Mouse (Mus musculus) hindbrain, postnatal 0 days (tissue): ENCODE measurements around the gene Ntrk3. TPM values are rescaled to one million over a fixed set of nuclear protein-coding genes. Genes with fewer than 3 reads are reported as not detected.

ENCODE experiments used
- ATAC-seq: fragments of 200-750 bp; cut with Nextera tagmentation; 2 replicates; pipeline ENCODE4 v1.8.0; 2017; ENCODE audit warnings: mild to moderate bottlenecking, moderate TSS enrichment, moderate library complexity
- DNase-seq: peaks from one replicate; pipeline ENCODE4 v3.0.0-alpha.2; 2015; ENCODE audit warnings: low spot score
- H3K27ac ChIP-seq: fragments of 300-500 bp; sonication (generic); 2 replicates; pipeline ENCODE4 v1.5.1; 2014; ENCODE audit warnings: mild to moderate bottlenecking
- H3K27me3 ChIP-seq: fragments of 300-500 bp; sonication (generic); 2 replicates; pipeline ENCODE4 v1.6.1; 2014; ENCODE audit warnings: low read length, mixed read lengths; ENCODE audit not compliant: insufficient read depth
- H3K36me3 ChIP-seq: fragments of 300-500 bp; sonication (generic); 2 replicates; pipeline ENCODE4 v1.6.1; 2014; ENCODE audit warnings: low read length, mixed read lengths; ENCODE audit not compliant: insufficient read depth
- H3K4me1 ChIP-seq: fragments of 300-500 bp; sonication (generic); 2 replicates; pipeline ENCODE4 v1.6.1; 2014; ENCODE audit warnings: antibody characterized with exemption, low read length, mixed read lengths; ENCODE audit not compliant: insufficient read depth
- H3K4me2 ChIP-seq: fragments of 300-500 bp; sonication (generic); 2 replicates; pipeline ENCODE4 v1.6.1; 2014; ENCODE audit warnings: low read depth, mild to moderate bottlenecking, low read length, moderate library complexity, mixed read lengths
- H3K4me3 ChIP-seq: fragments of 300-500 bp; sonication (generic); 2 replicates; pipeline ENCODE4 v1.5.1; 2014; ENCODE audit warnings: low read length
- H3K9ac ChIP-seq: fragments of 300-500 bp; sonication (generic); replicated peaks from 2 replicates; pipeline ENCODE4 v1.6.1; 2014; ENCODE audit warnings: mild to moderate bottlenecking, low read length, moderate library complexity, mixed read lengths
- H3K9me3 ChIP-seq: fragments of 300-500 bp; sonication (generic); 2 replicates; pipeline ENCODE4 v1.6.1; 2016; ENCODE audit warnings: low read length, mixed read lengths
- CTCF ChIP-seq: IDR thresholded peaks from 2 replicates; pipeline ENCODE4 v1.5.1; 2016; ENCODE audit warnings: antibody characterized with exemption, control low read depth, low read depth
- WGBS: fragments of 180-500 bp; shearing (Covaris S2); extraction: QIAGEN DNeasy Blood & Tissue Kit; methylation state at CpG from one replicate; pipeline ENCODE4 v1.1.7; 2014; 5-methylcytosine and 5-hydroxymethylcytosine counted together
- polyA plus RNA-seq: library from polyadenylated mRNA; unstranded; fragments of >200 nt; fragmentation: Nextera tagmentation; extraction: Ambion mirVana; gene quantifications from 2 replicates; pipeline ENCODE4 v1.2.1, GENCODE M21; 2015
- total RNA-seq: library from RNA; depleted of rRNA; stranded (reverse); fragments of >200 nt; gene quantifications from 2 replicates; pipeline ENCODE4 v1.2.3, GENCODE M21; 2014

Gene Ntrk3
- total and polyA plus RNA-seq, 2 experiments from 2014 or later, result 23.5 to 90.8 TPM

DNA sequence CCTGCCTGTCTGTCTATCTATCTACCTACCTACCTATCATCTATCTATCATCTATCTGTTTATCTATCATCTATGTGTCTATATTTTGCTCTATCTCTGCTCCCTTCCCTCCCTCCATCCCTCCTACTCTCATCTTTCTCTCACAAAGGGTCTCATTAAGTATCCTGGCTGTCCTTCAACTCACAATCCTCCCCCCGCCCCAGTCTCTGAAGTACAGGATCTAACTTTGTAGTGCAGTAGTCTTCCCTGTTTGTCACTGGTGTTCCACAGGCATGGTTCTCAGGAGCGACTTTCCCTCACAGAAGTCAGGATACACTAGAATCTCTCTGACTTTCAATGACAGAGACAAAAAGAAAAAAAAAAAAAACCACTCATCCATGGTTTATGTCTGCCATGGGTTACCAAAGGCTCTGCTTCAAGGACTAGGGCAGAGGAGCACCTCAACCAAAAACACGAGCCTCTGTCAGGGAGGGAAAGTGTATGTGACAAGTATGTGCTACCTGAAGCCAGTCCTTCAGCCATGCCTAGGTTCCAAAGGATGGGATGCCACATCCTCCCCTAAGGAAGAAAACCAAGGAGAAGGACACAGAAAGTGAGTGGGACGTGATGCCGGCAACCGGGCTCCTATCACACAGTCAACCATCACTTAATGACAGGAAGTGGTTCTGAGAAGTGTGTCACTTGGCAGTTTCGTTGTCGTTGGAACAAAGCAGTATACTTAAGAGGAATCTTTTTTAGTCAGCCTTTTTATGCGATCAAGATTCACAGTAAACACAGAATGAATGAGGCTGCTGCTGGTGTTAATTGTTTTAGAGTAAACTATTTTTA is 16.6 kb downstream of the Ntrk3 start:
- no peak for TF ChIP-seq CTCF
- no peak for DNase-seq
- H3K4me3 ChIP-seq, result no peak overlapping the region
- no peaks in the 10 kb centered on the region for H3K9me3 ChIP-seq
- no peak overlapping the region for H3K4me2 ChIP-seq
- H3K4me1 ChIP-seq, result no peaks in the 10 kb centered on the region
- H3K9ac ChIP-seq, result no peak overlapping the region
- no peaks in the 10 kb centered on the region for H3K27me3 ChIP-seq
- WGBS, result 91% methylated on average over 9 of the region's 9 CpGs
- no peak for ATAC-seq
- no peaks in the 10 kb centered on the region for H3K36me3 ChIP-seq
- no peak overlapping the region for H3K27ac ChIP-seq

DNA sequence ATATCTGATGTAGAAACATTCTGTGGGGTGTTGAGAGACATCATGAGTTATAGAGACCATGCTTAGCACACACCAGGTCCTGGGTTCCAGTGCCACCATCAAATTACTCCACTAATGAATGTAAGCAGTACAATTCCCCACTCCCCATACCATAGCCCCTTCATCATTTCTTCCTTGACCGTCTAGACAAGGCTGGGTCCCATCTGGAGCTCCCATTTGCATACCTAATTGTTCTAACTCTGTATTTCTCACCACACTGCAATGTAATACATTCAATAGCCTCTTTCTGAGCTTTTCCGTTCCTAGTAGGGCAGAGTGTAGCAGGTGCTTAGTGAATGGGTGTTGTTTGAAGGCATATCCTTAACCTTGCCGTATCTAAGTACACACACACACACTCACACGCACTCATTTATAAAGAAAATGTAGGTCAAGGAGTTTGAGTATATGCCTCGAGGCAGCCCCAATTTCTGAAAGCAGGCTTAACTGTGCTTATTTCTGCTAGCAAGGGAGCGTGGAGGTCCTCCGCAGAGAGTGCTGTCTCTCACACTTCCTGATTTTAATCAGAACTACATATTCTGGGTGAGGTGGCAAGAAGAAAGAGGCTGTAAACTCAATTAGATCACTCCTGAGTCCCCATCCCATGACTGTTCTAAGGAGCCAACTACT is 17.9 kb downstream of the Ntrk3 start:
- no peak for TF ChIP-seq CTCF
- DNase-seq, result peak; percentile 9
- Histone ChIP-seq H3K27me3 (no peaks in the 10 kb centered on the region), H3K4me3 (no peak overlapping the region), H3K27ac (no peak overlapping the region), H3K4me2 (no peak overlapping the region), H3K9ac (no peak overlapping the region), H3K9me3 (no peaks in the 10 kb centered on the region), H3K36me3 (no peaks in the 10 kb centered on the region), H3K4me1 (no peaks in the 10 kb centered on the region)
- WGBS, result 66% methylated on average over 7 of the region's 7 CpGs
- no peak for ATAC-seq

DNA sequence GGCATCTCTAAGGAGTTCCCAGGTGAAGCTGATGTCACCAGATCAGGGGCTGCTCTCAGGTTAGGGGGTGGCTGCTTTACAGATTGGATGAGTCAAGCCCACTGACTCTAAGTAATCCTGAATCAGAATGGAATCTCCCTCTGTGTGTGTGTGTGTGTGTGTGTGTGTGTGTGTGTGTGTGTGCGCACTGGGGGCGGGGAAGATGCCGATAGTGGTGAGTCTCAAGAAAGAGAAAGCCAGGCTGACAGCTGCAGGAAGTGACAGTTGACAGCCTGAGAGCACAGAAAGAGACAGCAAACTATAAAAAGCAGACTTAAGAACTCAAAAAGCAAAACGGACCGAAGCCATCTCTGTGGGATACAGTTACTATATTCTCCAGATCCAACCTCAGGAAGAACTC is 18.7 kb downstream of the Ntrk3 start:
- 85% methylated on average over 5 of the region's 5 CpGs for WGBS
- Histone ChIP-seq H3K4me1 (no peaks in the 10 kb centered on the region), H3K36me3 (no peaks in the 10 kb centered on the region), H3K27ac (no peak overlapping the region), H3K4me3 (no peak overlapping the region), H3K9ac (no peak overlapping the region), H3K9me3 (no peaks in the 10 kb centered on the region), H3K4me2 (no peak overlapping the region), H3K27me3 (no peaks in the 10 kb centered on the region)
- no peak for ATAC-seq
- no peak for DNase-seq
- no peak for TF ChIP-seq CTCF

DNA sequence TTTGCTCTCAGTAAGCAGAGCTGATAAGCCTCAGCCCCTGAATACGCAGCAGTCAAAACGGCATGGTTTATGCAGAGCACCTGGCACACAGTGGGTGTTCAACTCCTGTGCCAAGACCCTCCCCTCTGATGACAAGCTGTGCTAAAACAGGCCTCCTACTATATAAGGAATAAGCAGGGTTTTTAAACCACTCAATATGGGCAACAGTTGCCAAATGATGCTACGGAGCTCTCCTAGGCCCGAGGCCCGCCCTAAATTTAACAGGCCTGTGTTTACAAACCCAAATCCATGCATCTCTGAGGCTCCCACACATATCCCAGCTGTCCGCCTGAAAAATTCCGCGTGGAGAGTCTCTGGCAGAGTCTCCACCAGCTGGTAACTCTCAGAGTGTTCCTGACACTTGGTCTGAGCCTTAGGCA is 19.6 kb downstream of the Ntrk3 start:
- Histone ChIP-seq H3K9ac (no peak overlapping the region), H3K4me2 (no peak overlapping the region), H3K27me3 (no peaks in the 10 kb centered on the region), H3K27ac (no peak overlapping the region; the same call in 1 of the 2 replicates), H3K36me3 (no peaks in the 10 kb centered on the region), H3K9me3 (no peaks in the 10 kb centered on the region), H3K4me1 (no peaks in the 10 kb centered on the region), H3K4me3 (no peak overlapping the region)
- 60% methylated on average over 8 of the region's 8 CpGs for WGBS
- DNase-seq (peak; percentile 36), ATAC-seq (peak; percentile 69)
- no peak for TF ChIP-seq CTCF

DNA sequence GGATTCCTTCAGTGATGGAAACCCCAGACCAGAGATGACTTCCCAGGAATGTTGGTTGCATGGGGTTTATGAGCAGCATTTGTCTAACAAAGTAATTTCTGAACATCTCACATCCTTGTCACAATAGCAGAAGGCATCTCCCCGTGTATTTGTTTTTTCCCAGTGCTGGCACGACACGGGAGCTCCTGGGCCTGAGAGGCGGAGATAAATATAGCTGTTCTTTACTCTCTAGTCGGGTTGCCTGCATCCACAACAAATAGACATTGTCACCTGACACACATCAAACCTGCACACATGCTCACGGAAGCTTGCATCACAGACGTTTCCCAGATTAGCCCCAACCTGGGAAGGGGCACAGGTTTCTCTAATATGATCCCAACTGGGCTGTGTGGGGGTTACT is 30.1 kb downstream of the Ntrk3 start:
- ATAC-seq (no peak), DNase-seq (no peak)
- Histone ChIP-seq H3K4me1 (no peaks in the 10 kb centered on the region), H3K36me3 (no peaks in the 10 kb centered on the region), H3K9ac (no peak overlapping the region), H3K9me3 (no peaks in the 10 kb centered on the region), H3K27ac (no peak overlapping the region), H3K4me3 (no peak overlapping the region), H3K4me2 (no peak overlapping the region), H3K27me3 (no peaks in the 10 kb centered on the region)
- WGBS, result 80% methylated on average over 7 of the region's 7 CpGs
- no peak for TF ChIP-seq CTCF

DNA sequence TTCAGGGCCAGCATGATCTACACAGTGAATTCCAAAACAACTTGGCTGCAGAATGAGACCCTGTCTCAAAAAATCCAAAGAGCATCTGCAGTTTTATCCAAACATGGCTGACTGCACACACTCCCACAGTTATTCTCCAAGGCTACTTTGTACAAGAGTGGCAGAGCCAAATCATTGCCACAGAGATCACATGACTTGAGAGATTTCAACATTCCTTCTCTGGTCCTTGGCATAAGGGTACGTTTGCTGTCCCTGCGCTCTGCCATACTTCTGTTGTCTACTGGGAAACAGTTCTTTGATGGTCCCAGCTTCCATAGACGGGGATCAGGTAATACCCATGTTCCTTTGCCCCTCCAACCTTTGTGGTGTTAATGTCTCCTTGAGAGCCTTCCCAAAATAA is 30.7 kb downstream of the Ntrk3 start:
- no peaks in the 10 kb centered on the region for H3K4me1 ChIP-seq
- DNase-seq (no peak), ATAC-seq (no peak)
- H3K27ac ChIP-seq, result no peak overlapping the region
- no peak overlapping the region for H3K4me3 ChIP-seq
- no peak overlapping the region for H3K9ac ChIP-seq
- H3K27me3 ChIP-seq, result no peaks in the 10 kb centered on the region
- WGBS, result 78% methylated on average over 3 of the region's 3 CpGs
- no peaks in the 10 kb centered on the region for H3K9me3 ChIP-seq
- H3K4me2 ChIP-seq, result no peak overlapping the region
- no peaks in the 10 kb centered on the region for H3K36me3 ChIP-seq
- no peak for TF ChIP-seq CTCF

DNA sequence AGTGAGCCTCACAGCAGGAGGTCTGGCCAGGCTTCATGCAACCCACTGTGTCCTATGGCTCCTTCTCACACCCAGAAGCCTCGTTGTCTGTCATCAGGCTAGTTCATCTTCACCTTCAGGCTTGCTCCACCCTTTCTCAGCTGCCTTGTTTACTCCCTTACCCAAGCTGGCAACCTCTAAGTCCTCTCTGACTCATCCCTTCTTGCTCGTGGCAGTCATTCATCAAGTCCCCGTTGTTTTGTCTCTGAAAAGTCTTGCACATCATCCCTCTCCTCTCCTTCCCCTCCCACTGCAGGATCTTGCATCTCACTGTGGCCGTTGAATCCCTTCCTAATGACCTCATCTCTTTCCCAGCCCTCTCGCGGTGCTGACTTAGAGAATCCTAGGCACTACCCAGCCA is 35.1 kb downstream of the Ntrk3 start:
- no peak overlapping the region for H3K4me3 ChIP-seq
- no peak overlapping the region for H3K27ac ChIP-seq
- no peak for TF ChIP-seq CTCF
- ATAC-seq (no peak), DNase-seq (no peak)
- no peaks in the 10 kb centered on the region for H3K36me3 ChIP-seq
- H3K9ac ChIP-seq, result no peak overlapping the region
- no peaks in the 10 kb centered on the region for H3K9me3 ChIP-seq
- H3K4me1 ChIP-seq, result no peaks in the 10 kb centered on the region
- WGBS, result 62% methylated on average over 6 of the region's 6 CpGs
- no peak overlapping the region for H3K4me2 ChIP-seq
- H3K27me3 ChIP-seq, result no peaks in the 10 kb centered on the region
